Mouse (Mus musculus) bone marrow macrophage, adult 2 months (primary cell): ENCODE data around the gene Nagk.

Experiments
- CTCF ChIP-seq: IDR thresholded peaks from 2 replicates; pipeline ENCODE4 v1.5.1; 2012; ENCODE audit warnings: low read depth, mild to moderate bottlenecking, low read length, moderate library complexity
- POLR2A ChIP-seq: IDR thresholded peaks from 2 replicates; pipeline ENCODE4 v1.6.1; 2012; ENCODE audit warnings: mild to moderate bottlenecking, low read depth, low read length, borderline replicate concordance

- no peak for TF ChIP-seq CTCF
- TF ChIP-seq POLR2A = no peak
These were observed 26.1 kb downstream of the Nagk start for GRCm38 (mm10) chr6:83820727-83821515.
